In the genomic region with DNA sequence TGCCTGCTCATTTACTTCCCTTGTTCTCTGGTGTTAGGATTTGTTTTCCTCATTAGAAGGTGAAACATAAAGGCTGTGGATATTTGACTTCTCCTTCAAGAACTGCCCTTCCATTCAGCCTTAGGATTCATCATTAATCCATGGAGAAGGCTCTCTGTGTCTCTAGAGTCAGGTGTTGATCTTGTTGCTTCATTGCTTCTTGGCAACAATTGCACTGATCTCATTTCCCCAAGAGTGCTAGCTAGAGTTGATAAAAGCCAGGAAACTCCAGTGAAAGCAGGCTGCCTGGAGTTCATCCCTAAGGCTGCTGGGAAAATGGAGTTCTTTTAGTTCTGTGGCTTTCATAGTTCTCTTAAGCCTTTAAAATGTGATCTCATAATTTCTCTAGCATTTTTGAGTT, we compare ENCODE assay signal across 19 mouse cellular contexts.
DNase-seq lines count a peak whose midpoint lies in the region; ATAC-seq and TF ChIP-seq lines count a peak whose summit lies in the region.
"Had no signal": no experiment of that assay in that cellular context is flagged by ENCODE, and none has a peak within 500 bp of the region (broad histone marks: within the 10 kb centered on the region; RNA-seq: fewer than 3 reads in every experiment).

No protein-coding gene starts in this region.

- H3K27ac ChIP-seq in limb, embryonic 14.5 days (replicated peaks; ENCODE audit: low read depth, low read length), result no peak overlapping the region
- H3K27ac ChIP-seq in limb, embryonic 10.5 days, result no peak overlapping the region
- no peak overlapping the region for H3K27ac ChIP-seq in forebrain, postnatal 0 days (ENCODE audit: low read depth, low read length)
- H3K27ac ChIP-seq: embryonic facial prominence, embryonic 15.5 days; heart, embryonic 10.5 days had no signal

- H3K27me3 ChIP-seq in limb, embryonic 14.5 days (ENCODE audit: control insufficient read depth, insufficient read depth, low read length), result no peaks in the 10 kb centered on the region
- no peaks in the 10 kb centered on the region for H3K27me3 ChIP-seq in limb, embryonic 10.5 days (ENCODE audit: low read depth, poor library complexity, severe bottlenecking)
- no peaks in the 10 kb centered on the region for H3K27me3 ChIP-seq in forebrain, postnatal 0 days (ENCODE audit: insufficient read depth, low read length)
- H3K27me3 ChIP-seq: embryonic facial prominence, embryonic 15.5 days had no signal

- H3K4me3 ChIP-seq in limb, embryonic 14.5 days (replicated peaks; ENCODE audit: low read length), result no peak overlapping the region
- H3K4me3 ChIP-seq in limb, embryonic 10.5 days, result no peak overlapping the region
- no peak overlapping the region for H3K4me3 ChIP-seq in forebrain, postnatal 0 days (ENCODE audit: low read depth, low read length)
- H3K4me3 ChIP-seq: embryonic facial prominence, embryonic 15.5 days; erythroblast, embryonic 14.5 days; heart, embryonic 10.5 days had no signal

- H3K9ac ChIP-seq in limb, embryonic 14.5 days (ENCODE audit: low read depth, low read length, severe bottlenecking), result no peak overlapping the region
- no peak overlapping the region for H3K9ac ChIP-seq in forebrain, postnatal 0 days
- H3K9ac ChIP-seq: embryonic facial prominence, embryonic 15.5 days had no signal

- no peak for TF ChIP-seq CTCF in forebrain, postnatal 0 days (IDR thresholded peaks at IDR 0.05; ENCODE audit: low read depth)

- H3K4me1 ChIP-seq in limb, embryonic 14.5 days (ENCODE audit: control insufficient read depth, insufficient read depth, low read length), result no peaks in the 10 kb centered on the region
- no peaks in the 10 kb centered on the region for H3K4me1 ChIP-seq in limb, embryonic 10.5 days
- no peaks in the 10 kb centered on the region for H3K4me1 ChIP-seq in forebrain, postnatal 0 days (ENCODE audit: insufficient read depth)
- H3K4me1 ChIP-seq: embryonic facial prominence, embryonic 15.5 days; heart, embryonic 10.5 days had no signal

- no peaks in the 10 kb centered on the region for H3K9me3 ChIP-seq in limb, embryonic 14.5 days (ENCODE audit: control insufficient read depth, low read length)
- H3K9me3 ChIP-seq in limb, embryonic 10.5 days (replicated peaks), result no peaks in the 10 kb centered on the region
- H3K9me3 ChIP-seq in forebrain, postnatal 0 days (ENCODE audit: low read length), result no peaks in the 10 kb centered on the region
- H3K9me3 ChIP-seq: embryonic facial prominence, embryonic 15.5 days; heart, embryonic 10.5 days had no signal

- H3K36me3 ChIP-seq in limb, embryonic 14.5 days (ENCODE audit: control insufficient read depth, insufficient read depth, low read length), result no peaks in the 10 kb centered on the region
- H3K36me3 ChIP-seq in limb, embryonic 10.5 days, result no peaks in the 10 kb centered on the region
- no peaks in the 10 kb centered on the region for H3K36me3 ChIP-seq in forebrain, postnatal 0 days (ENCODE audit: insufficient read depth)
- H3K36me3 ChIP-seq: embryonic facial prominence, embryonic 15.5 days; heart, embryonic 10.5 days had no signal

- H3K4me2 ChIP-seq in limb, embryonic 14.5 days (replicated peaks; ENCODE audit: low read depth, low read length, severe bottlenecking), result no peak overlapping the region
- H3K4me2 ChIP-seq in forebrain, postnatal 0 days (ENCODE audit: low read depth), result no peak overlapping the region
- H3K4me2 ChIP-seq: embryonic facial prominence, embryonic 15.5 days had no signal

- no peak for ATAC-seq in limb, embryonic 14.5 days (ENCODE audit: low FRiP score, low read depth)
- no peak for ATAC-seq in forebrain, postnatal 0 days
- ATAC-seq: forebrain, embryonic 16.5 days; hindbrain, embryonic 16.5 days had no signal

- DNase-seq in cerebellum, adult 9-10 months, result peak; percentile 13
- no peak for DNase-seq in cerebellum, adult 11-12 months
- DNase-seq in heart, adult 18-20 months, result peak; percentile 5 to 11
- DNase-seq in heart, adult 11 months, result no peak
- peak; percentile 8 for DNase-seq in limb, embryonic 14.5 days (ENCODE audit: low spot score)
- no peak for DNase-seq in limb, embryonic 10.5 days (ENCODE audit: low spot score)
- DNase-seq in forebrain, postnatal 0 days, result no peak
- no peak for DNase-seq in kidney, postnatal 25 days
- DNase-seq: adrenal gland, postnatal 14 days; cerebellum, adult 8-10 months; cerebellum, postnatal 36 days; gastrocnemius, postnatal 10 days; kidney, adult 11 months; kidney, adult 9 months had no signal

- no peak for TF ChIP-seq POLR2A in limb, embryonic 14.5 days (IDR thresholded peaks at IDR 0.05; ENCODE audit: borderline replicate concordance, extremely low read depth, insufficient read depth, insufficient read length)

Comparison
In these comparisons a context has a peak if more than half of its experiments do, and no peak if none do; other contexts are left out.
1. DNase-seq: peak in cerebellum, adult 9-10 months (single experiment), heart, adult 18-20 months (2 of 2) and limb, embryonic 14.5 days (single experiment); none in cerebellum, adult 11-12 months (single experiment), heart, adult 11 months (single experiment), limb, embryonic 10.5 days (single experiment), forebrain, postnatal 0 days (single experiment) and kidney, postnatal 25 days (0 of 2).